Mouse (Mus musculus): ENCODE results near the gene Abi3bp.

- TF ChIP-seq EP300 (IDR thresholded peaks at IDR 0.05; ENCODE audit: insufficient read depth, low read depth, low read length) = no peak
- TF ChIP-seq CTCF (IDR thresholded peaks at IDR 0.05) = no peak
- no peak for TF ChIP-seq POLR2A (IDR thresholded peaks at IDR 0.05; ENCODE audit: insufficient read depth, low read depth, low read length)
These were observed 247.2 kb downstream of the Abi3bp start for GRCm38 (mm10) chr16:56724927-56725326.
